Mouse (Mus musculus) kidney, adult 9 months (tissue): Measurements from ENCODE around the gene Fam104a.

ENCODE experiments used
- DNase-seq: peaks from one replicate; pipeline ENCODE4 v3.0.0; 2022

Gene Fam104a

DNA sequence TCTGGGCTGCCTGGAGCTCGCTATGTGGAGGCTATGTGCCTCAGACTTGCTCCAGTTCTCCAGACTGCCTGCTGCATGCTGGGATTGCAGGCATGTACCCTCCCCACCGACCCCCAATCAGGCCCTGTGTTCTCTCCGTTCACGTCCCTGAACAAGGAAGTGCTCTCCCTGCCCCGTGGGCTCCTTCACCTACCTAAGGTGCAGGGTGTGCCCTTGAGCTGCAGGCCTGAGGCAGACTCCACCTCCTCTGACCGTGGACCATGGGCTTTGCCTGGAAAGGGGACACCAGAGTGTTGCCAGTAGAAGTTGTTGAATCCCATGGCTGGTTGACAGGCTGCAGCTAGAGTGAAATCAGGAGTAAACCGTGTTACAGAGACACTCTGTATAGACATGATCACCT lies 15.7 kb upstream of the Fam104a start:
- DNase-seq: no peak

DNA sequence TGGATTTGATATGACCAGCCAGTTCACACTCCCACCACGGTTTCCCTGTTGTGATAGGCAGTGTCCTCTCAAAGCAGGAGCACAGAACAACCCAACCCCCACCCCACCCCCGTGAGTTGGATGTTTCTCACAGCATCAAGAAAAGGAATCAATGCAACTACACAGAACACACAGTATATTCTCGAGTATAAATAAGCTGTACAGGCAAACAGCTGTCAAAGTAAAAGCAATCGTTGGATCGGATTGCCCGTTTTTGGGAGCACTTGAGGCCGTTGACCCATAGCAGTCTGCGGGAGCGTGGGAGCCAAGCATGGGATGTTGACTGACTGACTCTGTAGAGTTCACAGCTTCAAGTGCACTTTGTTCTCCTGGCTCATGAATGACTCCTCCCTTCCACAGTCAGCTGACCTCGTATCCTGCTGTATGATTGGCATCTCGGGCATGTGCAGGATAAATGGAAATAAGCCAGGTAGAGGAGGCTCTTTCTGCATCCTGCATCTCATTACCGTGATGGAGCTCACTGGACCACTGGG lies 14.1 kb upstream of the Fam104a start:
- peak; percentile 92 for DNase-seq

DNA sequence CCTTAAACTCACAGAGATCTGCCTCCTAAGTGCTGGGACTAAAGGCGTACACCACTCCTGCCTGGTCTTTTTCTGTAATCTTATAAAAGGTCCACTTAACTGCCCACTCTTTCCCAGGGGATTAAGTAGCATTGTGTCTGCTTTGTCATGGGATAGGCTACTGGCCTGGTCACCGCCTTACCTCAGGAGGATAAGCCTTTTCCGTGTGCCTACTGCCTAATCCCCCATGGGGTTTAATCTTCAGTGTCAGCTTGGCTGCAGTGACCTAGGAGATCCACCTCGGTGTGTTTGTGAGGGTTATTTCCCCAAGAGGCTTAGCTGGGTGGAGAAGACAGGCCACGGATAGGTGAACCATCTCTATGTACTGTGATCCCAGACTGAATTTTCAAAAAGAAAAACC lies 13.6 kb upstream of the Fam104a start:
- no peak for DNase-seq

DNA sequence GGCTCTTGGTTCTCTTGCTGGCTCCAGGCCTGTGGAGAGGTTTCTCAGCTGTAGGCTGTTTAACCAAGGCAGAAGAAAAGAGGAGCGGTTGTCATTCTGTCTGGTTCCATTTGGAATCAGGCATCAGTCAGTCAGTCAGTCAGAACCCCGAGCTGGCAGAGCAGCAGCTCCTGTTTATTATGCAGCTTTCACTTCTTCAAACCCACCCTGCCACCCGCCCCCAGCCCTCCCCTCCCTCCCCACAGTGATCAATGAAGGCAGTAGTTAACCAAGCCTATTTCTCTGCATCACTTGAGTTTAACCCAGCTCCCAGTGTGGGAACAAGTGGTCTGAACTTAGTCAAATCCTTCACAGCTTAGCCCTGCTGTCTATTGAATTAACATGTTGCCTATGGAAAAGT lies 7.9 kb upstream of the Fam104a start:
- DNase-seq: no peak

DNA sequence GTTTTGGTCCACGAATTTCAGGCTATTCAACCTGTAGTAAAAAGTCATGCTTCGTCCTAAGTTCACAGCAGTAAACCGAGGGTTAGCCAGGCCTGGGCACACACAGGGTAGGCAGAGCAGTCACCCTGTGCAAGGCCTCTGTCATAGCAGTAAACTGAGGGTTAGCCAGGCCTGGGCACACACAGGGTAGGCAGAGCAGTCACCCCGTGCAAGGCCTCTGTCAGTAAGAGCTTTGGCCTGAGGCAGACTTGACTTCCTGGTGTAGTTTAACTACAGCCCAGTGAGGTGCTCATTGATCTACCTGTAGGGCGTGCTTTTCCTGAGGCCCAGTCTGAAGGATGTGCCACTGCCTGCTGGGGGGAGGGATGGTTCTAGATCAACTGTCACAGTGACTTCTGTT lies 7.4 kb upstream of the Fam104a start:
- DNase-seq: peak; percentile 62

DNA sequence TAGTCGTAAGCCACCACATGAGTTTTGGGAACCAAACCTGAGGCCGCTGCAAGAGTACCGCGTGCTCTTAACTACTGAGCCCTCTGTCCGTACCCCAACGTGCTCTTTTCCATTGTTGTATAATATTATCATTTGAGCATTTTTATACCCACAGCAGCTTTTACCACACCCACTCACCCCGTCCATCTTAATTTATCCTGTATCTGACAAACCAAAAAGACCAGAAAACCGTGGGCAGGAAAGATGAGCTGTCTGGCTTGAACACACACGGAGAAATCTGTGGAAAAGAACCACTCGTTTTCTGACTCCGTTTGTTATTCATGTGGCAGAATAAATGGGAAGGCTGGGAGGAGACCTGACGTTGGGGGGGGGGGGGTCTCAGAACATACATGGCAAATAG lies 6.6 kb upstream of the Fam104a start:
- no peak for DNase-seq

DNA sequence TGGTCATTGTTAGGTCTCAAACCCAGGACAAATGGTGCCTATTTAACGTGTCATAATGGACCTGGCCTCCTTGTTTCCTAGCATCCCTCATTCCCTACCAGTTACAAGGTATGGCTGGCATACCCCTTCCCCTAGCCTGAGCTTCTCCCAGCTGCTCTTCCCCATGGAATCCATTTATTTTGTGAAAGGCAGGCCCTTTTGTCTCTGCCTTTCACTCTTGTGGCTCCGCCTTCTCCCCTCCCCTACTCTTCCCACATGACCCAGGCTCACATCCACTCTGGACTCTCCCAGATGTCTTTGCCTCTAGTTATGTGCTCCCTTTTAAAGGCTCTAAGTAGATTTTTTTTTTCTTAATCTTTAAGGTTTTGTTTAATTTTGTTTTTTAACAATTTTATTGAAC lies 3.1 kb upstream of the Fam104a start:
- DNase-seq: peak; percentile 32

DNA sequence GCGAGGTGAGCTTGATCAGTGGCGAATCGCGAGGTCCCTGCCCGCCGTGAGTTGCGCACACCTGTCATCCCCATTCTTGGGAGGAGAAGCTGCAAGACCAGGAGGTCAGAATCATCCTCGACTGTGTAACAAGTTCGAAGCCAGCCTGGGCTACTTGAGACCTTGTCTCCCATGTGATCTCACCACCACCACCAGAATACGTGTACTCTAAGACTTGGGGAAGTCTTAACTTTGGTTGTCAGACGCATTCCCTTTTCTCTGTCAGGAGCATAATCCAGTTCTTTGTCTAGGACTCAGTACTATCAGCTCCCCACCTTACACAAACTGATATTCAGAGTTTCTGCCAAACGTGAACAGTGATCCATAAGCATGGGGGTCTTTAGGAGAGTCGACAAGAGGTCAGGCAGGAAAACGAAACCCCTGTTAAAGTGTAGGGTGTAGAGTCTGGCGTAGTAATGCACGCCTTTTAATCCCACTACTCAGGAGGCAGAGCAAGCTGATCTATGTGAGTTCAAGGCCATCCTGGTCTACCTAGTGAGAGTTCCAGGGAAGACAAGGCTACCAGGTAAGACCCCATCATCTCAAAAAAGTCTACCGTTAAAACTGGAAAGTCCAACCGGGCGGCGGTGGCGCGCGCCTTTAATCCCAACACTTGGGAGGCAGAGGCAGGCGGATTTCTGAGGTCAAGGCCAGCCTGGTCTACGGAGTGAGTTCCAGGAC lies 912 bp upstream of the Fam104a start:
- DNase-seq: no peak

DNA sequence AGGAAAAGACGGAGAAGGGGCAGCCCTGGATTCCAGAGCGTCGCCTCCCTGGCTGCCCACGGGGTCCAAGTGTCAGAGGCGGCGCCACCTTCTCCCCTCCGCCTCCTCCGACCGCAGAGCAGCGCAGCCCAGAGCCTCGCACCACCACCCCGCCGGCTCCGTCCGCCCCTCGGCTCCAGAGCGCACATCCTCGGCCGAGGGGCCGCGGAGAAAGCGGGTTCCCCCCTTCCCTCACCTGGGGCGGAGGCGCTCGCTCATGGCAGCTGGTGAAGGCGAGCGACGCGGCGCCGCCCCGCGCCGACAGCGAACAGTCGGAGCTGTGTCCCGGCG lies 363 bp downstream of the Fam104a start:
- no peak for DNase-seq

DNA sequence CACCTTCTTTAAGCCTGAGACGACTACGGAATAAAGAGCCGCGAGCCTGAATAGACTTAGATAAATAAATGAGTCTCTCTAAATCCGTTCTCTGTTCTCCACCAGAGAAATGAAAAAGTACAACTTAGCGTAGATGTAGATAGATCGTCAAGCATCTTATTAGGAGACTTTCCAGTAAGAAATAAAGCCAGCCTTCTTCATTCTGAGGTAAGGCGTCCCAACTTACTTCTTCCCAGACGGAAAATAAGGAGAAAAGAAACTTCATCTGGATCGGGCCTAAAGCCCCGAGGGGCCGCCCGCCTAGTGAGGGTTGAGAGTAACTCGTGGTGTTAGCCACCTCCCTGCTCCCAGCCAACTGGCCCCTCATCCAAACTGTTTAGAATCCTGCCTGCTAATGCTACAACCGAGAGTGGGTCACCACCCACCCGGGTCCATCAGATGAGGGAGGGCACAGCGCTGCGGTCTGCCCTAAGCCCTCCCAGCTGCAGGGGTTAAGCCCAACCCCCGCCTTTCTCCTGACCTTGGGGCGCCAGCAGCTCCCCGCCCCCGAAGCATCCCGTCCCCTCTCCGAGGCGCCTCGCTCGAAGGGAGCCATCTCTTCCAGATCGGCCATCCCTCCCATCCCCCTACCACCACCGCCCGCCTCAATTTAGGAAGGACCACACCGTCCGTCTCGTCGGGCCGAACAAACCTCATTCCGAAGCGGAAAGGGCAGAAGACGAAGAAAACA lies 893 bp downstream of the Fam104a start:
- peak; percentile 46 for DNase-seq

DNA sequence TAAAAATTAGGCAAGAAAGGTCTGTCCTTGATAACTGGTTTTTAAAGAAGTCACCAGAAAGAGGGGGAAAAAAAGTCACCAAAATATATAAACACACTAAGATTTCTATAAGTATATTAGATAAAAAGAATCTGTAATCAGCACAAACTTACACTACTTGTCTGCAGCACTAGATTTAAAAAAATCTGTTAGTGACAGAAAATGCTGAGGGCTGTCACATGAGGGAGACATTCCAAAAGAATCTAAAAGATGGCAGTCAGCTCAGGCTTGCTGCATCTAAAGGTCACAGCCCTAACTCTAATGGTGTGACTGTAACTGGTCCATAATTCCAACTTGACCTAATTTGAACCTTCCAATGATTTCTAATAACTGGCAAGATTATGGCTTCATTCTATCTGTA lies 2.0 kb downstream of the Fam104a start:
- DNase-seq: no peak

DNA sequence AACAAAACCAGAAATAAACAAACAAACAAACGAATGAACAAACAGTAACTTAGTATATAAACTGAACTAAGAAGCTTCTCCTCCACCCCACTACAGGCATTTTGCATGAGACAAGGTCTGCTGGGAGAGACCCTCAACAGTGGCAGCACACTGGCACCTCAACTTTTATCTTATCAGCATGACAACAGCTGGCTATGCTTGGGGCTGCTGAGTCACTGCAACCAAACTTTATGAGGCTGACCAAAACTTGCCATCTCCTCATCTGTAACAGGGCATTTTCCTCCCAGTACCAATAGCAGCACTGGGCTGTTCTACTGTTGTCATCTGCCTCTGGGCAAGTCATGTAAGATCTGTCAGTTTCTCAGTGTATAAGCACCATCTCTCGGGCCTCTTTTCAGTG lies 3.0 kb downstream of the Fam104a start:
- no peak for DNase-seq

DNA sequence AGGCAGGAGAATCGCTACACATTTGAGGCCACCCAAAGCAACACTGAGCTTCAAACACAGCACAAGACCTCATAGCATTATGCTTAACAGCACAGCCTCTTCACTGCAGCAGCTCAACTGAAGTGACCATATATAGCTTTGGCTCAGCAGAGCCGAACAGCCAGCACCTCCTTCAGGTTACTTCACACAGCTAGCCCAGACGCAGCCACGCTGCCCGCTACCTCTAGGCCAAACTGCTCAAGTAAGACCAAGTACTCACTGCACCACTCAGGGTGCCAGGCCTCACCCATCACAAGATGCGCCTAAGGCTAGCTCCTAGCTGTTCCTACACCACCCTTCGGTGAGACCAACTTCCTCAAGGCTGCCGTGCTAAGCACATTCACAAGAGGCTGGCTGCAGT lies 5.6 kb downstream of the Fam104a start:
- peak; percentile 87 for DNase-seq

DNA sequence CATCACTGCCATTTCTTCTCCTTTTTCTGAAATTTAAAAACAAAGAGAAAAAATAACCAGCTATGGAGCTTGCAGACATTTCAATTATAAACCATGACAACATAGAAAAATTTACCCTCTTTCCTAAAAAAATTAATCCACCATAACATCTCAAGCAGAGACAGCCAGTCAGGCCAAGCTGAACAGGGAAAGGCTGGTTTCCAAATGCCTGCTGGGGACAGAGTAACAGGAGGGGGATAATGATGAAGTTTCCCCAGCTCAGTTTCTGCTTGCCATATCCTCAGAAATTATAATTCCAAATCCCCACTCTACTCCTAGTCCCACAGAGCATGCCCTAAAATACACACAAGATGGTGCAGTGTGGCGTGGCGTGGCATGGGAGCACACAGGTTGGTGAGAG lies 6.6 kb downstream of the Fam104a start:
- no peak for DNase-seq

DNA sequence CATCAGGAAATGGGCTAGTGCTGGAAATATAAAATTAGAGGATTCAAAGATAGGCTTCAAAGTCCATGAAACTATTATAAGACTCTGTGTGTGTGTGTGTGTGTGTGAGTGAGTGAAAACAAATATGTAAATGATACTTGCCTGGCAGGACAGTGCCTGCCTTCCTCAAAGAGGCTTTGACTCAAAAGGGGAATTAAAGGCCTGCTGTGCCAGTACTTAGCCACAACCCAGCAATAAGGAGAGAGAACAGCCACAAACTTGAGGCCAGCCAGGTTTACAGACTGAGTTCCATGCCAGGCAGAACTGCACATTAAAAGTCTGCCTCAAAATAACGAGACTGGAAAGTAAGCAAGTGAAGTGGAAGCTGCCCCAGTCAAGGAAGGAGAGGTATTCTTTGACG lies 7.1 kb downstream of the Fam104a start:
- no peak for DNase-seq

DNA sequence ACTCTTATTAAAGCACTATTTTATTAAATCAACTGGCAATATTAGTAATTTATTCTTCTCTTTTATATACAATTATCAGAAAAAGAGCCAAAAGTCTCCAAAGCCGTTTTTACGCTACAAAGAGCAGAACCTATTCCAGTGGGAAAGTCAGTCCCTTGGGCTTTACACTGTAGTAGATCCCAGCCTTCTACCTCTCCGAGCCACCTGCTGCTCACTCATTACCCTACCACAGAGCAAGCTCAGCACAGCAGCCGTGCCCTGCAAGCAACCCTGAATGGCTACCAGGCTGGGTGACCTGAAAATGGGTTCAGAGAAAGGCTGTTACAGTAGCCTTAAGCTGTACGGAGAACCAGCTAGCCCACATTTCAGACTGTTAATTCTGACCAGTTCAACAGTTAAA lies 9.4 kb downstream of the Fam104a start:
- no peak for DNase-seq

DNA sequence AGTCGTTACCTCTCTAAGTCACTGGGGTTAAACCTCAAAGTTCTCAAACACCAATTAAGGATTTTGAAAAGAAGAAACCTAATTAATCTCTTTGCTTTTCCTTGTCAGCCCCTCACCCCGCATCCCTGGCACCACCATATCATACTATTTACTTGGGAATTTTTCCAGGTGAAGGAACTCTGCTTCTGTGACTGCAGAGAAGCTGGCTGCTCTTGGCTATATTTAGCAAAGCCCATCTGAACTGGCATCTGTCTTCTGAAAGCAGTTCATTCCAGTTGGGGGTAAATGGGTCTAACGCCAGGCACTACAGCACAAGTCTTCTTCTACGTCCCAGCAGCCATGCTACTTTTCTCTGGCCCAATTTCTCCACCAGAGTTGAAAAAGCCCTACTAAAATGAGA lies 10.3 kb downstream of the Fam104a start:
- DNase-seq: no peak

DNA sequence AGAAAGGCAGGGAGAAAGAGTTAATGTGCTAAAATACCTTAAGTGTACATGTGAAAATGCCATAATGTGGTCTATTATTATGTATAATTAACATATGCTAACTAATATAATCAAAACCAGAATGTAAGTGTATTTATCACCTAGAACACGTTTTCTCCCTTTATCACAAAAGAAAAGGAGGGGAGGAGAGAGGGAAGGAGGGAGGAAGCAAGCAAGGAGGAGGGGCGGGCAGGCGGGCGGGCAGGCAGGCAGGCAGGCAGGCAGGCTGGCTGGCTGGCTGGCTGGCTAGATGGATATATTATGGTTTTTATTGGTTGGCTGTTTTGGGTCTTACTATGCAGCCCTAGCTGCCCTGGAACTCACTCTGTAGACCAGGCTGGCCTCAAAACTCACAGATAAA lies 14.2 kb downstream of the Fam104a start:
- no peak for DNase-seq

DNA sequence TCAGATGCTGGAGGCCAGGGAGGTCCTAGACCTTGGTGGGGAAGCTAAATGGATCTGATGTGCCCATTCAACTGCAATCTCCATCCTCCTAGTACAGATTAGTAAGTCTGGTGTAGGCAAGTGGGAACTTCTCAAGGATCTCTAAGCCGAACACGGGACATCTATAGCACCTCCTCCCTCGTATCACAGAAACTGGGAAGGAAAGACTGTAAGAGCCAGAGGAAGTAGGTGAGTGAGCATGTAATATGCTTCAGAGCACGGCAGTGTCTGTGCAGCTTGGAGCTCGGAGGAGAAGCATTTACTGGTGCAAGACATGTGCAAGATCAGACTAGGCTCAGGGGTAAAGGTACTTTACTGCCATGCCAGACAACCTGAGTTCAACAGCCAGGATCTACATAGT lies 15.1 kb downstream of the Fam104a start:
- no peak for DNase-seq

DNA sequence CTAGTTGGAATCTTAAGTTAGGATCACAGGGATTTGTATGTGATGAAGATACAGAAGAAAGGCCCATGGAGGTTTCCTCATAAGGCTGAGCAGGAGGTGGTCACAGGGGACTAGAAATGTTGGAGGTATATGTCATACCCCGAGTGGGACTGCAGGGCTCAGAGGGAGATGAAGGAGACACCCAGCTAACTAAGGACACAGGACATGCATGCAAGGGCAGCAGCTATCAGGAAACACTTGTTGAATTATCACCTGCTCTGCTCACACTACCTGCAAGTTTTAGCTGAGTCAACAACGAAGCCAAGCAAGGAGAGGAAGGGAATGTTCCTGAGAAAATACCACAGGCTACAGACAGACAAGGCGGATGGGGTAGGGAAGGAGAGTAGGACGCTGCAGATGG lies 16.3 kb downstream of the Fam104a start:
- no peak for DNase-seq

DNA sequence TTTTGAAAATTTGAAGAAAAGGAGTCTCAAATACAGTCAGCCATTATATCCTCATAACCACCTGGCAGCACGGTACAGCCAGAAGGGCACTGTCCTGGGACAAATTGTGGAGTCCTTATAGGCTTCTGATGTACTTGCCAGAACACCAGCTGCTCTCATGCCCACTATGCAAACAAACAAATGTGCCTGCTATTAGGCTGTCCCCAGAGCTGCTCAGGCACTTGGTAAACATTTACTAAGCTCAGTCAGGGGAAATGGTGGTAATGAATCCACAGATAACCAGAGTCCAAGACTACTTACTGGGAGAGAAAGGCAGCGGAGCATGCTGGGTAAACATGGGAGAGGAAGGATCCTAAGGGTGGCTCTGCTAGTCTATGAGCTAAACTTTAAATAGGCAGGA lies 16.8 kb downstream of the Fam104a start:
- peak; percentile 84 for DNase-seq

DNA sequence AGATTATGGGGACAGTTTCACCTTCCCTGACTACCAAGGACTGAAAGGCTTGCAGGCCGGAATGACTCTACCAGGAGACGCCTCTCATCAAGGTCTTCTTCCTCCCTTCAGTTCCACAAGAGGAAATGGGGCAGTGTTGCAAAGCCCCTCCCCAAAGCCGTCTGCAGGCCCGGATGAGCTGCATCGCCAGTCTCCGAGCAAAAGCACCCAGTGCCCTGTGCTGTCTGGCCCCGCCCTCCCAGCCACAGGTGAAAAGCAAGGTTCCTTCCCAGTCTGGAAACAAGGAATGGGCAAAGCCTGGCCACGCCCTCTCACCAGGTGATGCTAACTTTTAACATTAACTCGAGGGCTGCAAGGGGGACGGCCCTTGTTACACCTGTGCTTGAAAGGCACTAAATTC lies 17.3 kb downstream of the Fam104a start:
- DNase-seq: peak; percentile 69

DNA sequence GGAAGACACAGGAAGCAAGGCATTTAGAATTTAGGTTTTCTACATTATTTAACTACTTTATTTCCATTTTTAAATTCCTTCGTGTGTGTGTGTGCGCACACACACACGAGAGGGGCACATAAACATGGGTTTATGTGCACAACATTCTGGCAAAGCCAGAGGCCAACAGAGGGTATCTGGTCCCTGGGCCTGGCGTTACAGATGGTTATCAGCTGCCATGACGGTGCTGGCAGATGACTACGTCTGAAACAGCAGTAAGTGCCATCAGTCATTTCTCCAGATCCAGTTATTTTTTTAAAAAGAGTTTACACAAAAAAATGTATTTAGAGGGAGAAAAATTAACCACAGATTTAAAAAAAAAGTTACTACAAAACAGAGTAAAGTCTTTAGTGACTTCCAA lies 17.8 kb downstream of the Fam104a start:
- DNase-seq: no peak

DNA sequence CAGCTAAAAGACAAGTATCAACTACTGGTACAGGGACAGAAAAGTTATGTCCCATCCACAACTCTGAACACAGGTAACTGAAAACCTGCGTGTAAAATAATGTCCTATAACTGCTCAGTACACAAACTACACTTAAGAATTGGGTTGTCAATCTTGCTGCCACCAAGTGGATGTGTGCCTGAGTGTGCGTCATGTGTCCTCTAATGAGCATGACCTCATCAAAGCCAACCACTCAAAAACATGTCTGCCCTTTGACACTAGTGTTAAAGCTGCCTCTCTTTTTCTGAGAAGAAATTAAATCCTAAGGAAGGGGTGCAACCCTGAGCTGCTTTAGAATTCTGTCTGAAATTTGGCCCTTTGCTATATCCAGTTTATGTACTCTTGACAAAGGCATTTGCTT lies 19.7 kb downstream of the Fam104a start:
- no peak for DNase-seq

DNA sequence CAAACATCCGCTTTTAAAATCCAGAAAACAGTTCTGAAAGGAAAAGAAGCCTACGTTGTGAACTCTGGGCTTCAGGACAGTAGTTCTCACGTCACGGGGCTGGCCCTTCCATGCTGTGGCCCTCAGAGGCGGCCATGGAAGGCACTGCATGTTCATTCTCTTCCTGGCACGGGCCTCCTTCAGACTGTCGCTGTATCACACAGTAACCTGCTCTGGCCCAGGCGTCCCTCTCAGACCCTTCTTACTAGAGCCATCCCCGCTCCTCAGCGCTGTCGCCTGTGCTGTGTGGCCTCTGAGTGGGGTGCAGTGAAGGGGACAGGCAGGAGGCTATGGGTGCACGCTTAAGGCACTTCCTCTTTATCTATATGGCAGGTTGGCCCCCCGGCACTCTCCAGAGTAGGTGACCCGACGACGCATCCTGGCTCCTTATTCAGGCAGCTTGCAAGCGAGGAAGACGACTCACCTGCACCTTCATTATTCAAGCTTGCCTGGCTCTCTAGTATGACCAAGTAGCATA lies 22.1 kb downstream of the Fam104a start:
- no peak for DNase-seq
